Mouse (Mus musculus) heart, embryonic 13.5 days (tissue): Measurements from ENCODE around the gene Doc2g. TPM values are rescaled to one million over a fixed set of nuclear protein-coding genes. Genes with fewer than 3 reads are reported as not detected.
"Not testable (repeated sequence)": the region's sequence is repeated elsewhere in the genome, so short reads cannot be mapped to it uniquely, and the experiment has no call there.

Source experiments
- ATAC-seq: fragments of 200-750 bp; cut with Nextera tagmentation; 2 replicates; pipeline ENCODE4 v1.8.0; 2017; ENCODE audit warnings: moderate TSS enrichment; ENCODE audit not compliant: insufficient number of reproducible peaks, low FRiP score, low TSS enrichment; ENCODE audit errors: extremely low read depth
- H3K27ac ChIP-seq: fragments of 300-500 bp; sonication (generic); replicated peaks from 2 replicates; pipeline ENCODE4 v1.5.1; 2015; ENCODE audit warnings: moderate library complexity, mild to moderate bottlenecking, inconsistent platforms
- H3K27me3 ChIP-seq: fragments of 300-500 bp; sonication (generic); replicated peaks from 2 replicates; pipeline ENCODE4 v1.6.1; 2015; ENCODE audit warnings: mild to moderate bottlenecking, inconsistent platforms
- H3K36me3 ChIP-seq: fragments of 300-500 bp; sonication (generic); 2 replicates; pipeline ENCODE4 v1.6.1; 2015; ENCODE audit warnings: mild to moderate bottlenecking, inconsistent platforms
- H3K4me1 ChIP-seq: fragments of 300-500 bp; sonication (generic); 2 replicates; pipeline ENCODE4 v1.6.1; 2015; ENCODE audit warnings: inconsistent platforms
- H3K4me2 ChIP-seq: fragments of 300-500 bp; sonication (generic); 2 replicates; pipeline ENCODE4 v1.6.1; 2015; ENCODE audit warnings: inconsistent platforms, mild to moderate bottlenecking, moderate library complexity
- H3K4me3 ChIP-seq: fragments of 300-500 bp; sonication (generic); 2 replicates; pipeline ENCODE4 v1.5.1; 2015; ENCODE audit warnings: moderate library complexity, mild to moderate bottlenecking, inconsistent platforms
- H3K9ac ChIP-seq: fragments of 300-500 bp; sonication (generic); 2 replicates; pipeline ENCODE4 v1.6.1; 2015; ENCODE audit warnings: inconsistent platforms, mild to moderate bottlenecking, moderate library complexity
- H3K9me3 ChIP-seq: fragments of 300-500 bp; sonication (generic); 2 replicates; pipeline ENCODE4 v1.6.1; 2016; ENCODE audit warnings: inconsistent platforms
- WGBS: fragments of 180-500 bp; shearing (Covaris S2); methylation state at CpG from one replicate; pipeline ENCODE4 v1.1.7; 2015; ENCODE audit warnings: mixed read lengths; 5-methylcytosine and 5-hydroxymethylcytosine counted together
- polyA plus RNA-seq: library from polyadenylated mRNA; unstranded; fragments of >200 nt; fragmentation: Nextera tagmentation; extraction: Ambion mirVana; gene quantifications from 2 replicates; pipeline ENCODE4 v1.2.1, GENCODE M21; 2015

Doc2g gene
- polyA plus RNA-seq, 1 experiment from 2014 or later: 80.5 TPM

GRCm38 (mm10) chr19:3967258-3967657 lies 35.9 kb upstream of the Doc2g start:
- Histone ChIP-seq H3K36me3 (no peaks in the 10 kb centered on the region), H3K27me3 (peaks cover 17% of the 10 kb centered on the region), H3K4me2 (no peak overlapping the region), H3K27ac (no peak overlapping the region), H3K4me3 (no peak overlapping the region), H3K9ac (no peak overlapping the region), H3K9me3 (no peaks in the 10 kb centered on the region), H3K4me1 (peaks cover 23% of the 10 kb centered on the region)
- WGBS: 34% methylated on average over 3 of the region's 3 CpGs
- ATAC-seq: no peak

GRCm38 (mm10) chr19:3972229-3972628 lies 30.9 kb upstream of the Doc2g start, which contains the start of gene Aldh3b2:
Aldh3b2 (plus strand) TSS chr19:3972328.
- no peak within 1 kb of the TSS for H3K9ac ChIP-seq
- H3K4me3 ChIP-seq: no peak within 1 kb of the TSS
- no peak for ATAC-seq
- 42% methylated on average over 9 of the region's 9 CpGs for WGBS
- peaks cover 15% of the 10 kb centered on the region for H3K4me1 ChIP-seq
- no peak within 1 kb of the TSS for H3K27ac ChIP-seq
- no peaks in the 10 kb centered on the region for H3K9me3 ChIP-seq
- peaks cover 25% of the 10 kb centered on the region for H3K27me3 ChIP-seq
- H3K36me3 ChIP-seq: no peaks in the 10 kb centered on the region
- H3K4me2 ChIP-seq: no peak within 1 kb of the TSS

- H3K4me3 ChIP-seq, H3K36me3 ChIP-seq, H3K4me2 ChIP-seq, H3K27ac ChIP-seq, H3K4me1 ChIP-seq, H3K9ac ChIP-seq, ATAC-seq, H3K9me3 ChIP-seq: not testable (repeated sequence)
- H3K27me3 ChIP-seq: peaks cover 17% of the 10 kb centered on the region
- WGBS: 67% methylated on average over 6 of the region's 6 CpGs
Observed at GRCm38 (mm10) chr19:3974608-3975007, 28.5 kb upstream of the Doc2g start.

GRCm38 (mm10) chr19:3975866-3976265 lies 27.2 kb upstream of the Doc2g start:
- H3K9ac ChIP-seq: no peak overlapping the region
- peaks cover 9% of the 10 kb centered on the region for H3K27me3 ChIP-seq
- H3K36me3 ChIP-seq: no peaks in the 10 kb centered on the region
- no peaks in the 10 kb centered on the region for H3K9me3 ChIP-seq
- no peak for ATAC-seq
- H3K4me2 ChIP-seq: no peak overlapping the region
- 0 out of 2 replicates have a peak, but pooled peaks cover 2% of the 10 kb centered on the region for H3K4me1 ChIP-seq
- H3K27ac ChIP-seq: no peak overlapping the region
- WGBS: 55% methylated on average over 2 of the region's 2 CpGs
- no peak overlapping the region for H3K4me3 ChIP-seq

- no peak overlapping the region for H3K4me3 ChIP-seq
- no peak for ATAC-seq
- no peak overlapping the region for H3K9ac ChIP-seq
- H3K4me2 ChIP-seq: no peak overlapping the region
- 12% methylated on average over 4 of the region's 4 CpGs for WGBS
- H3K27me3 ChIP-seq: peaks cover 11% of the 10 kb centered on the region
- no peaks in the 10 kb centered on the region for H3K9me3 ChIP-seq
- H3K27ac ChIP-seq: no peak overlapping the region
- peaks cover 18% of the 10 kb centered on the region for H3K4me1 ChIP-seq
- no peaks in the 10 kb centered on the region for H3K36me3 ChIP-seq
Observed at GRCm38 (mm10) chr19:3980309-3980708, 22.8 kb upstream of the Doc2g start.

- Histone ChIP-seq H3K36me3 (no peaks in the 10 kb centered on the region), H3K9me3 (no peaks in the 10 kb centered on the region), H3K4me3 (no peak overlapping the region), H3K9ac (no peak overlapping the region), H3K27me3 (peaks cover 7% of the 10 kb centered on the region), H3K27ac (no peak overlapping the region), H3K4me1 (peaks cover 25% of the 10 kb centered on the region), H3K4me2 (no peak overlapping the region)
- WGBS: 63% methylated on average over 9 of the region's 9 CpGs
- ATAC-seq: no peak
Observed at GRCm38 (mm10) chr19:3980917-3981316, 22.2 kb upstream of the Doc2g start.

- H3K27ac ChIP-seq: no peak overlapping the region
- no peak for ATAC-seq
- peaks cover 1% of the 10 kb centered on the region; the same call in 1 of the 2 replicates for H3K36me3 ChIP-seq
- H3K9me3 ChIP-seq: no peaks in the 10 kb centered on the region
- H3K4me3 ChIP-seq: no peak overlapping the region
- peaks cover 7% of the 10 kb centered on the region for H3K27me3 ChIP-seq
- no peak overlapping the region for H3K9ac ChIP-seq
- peaks cover 42% of the 10 kb centered on the region for H3K4me1 ChIP-seq
- 44% methylated on average over 9 of the region's 9 CpGs for WGBS
- no peak overlapping the region for H3K4me2 ChIP-seq
Observed at GRCm38 (mm10) chr19:3983527-3984200, 19.4 kb upstream of the Doc2g start.

- Histone ChIP-seq H3K4me3 (no peak overlapping the region), H3K9me3 (0 out of 2 replicates have a peak, but pooled peaks cover 3% of the 10 kb centered on the region), H3K4me1 (peaks cover 40% of the 10 kb centered on the region), H3K4me2 (no peak overlapping the region), H3K36me3 (peaks cover 4% of the 10 kb centered on the region; the same call in 1 of the 2 replicates), H3K27ac (peak overlapping the region; percentile 60), H3K27me3 (peaks cover 7% of the 10 kb centered on the region; the same call in 1 of the 2 replicates), H3K9ac (peak overlapping the region; percentile 3; the same call in 1 of the 2 replicates)
- 26% methylated on average over 8 of the region's 8 CpGs for WGBS
- 0 out of 2 replicates have a peak, but pooled peaks have one; percentile 8 for ATAC-seq
Observed at GRCm38 (mm10) chr19:3985261-3985681, 17.8 kb upstream of the Doc2g start.

- Histone ChIP-seq H3K36me3 (peaks cover 4% of the 10 kb centered on the region; the same call in 1 of the 2 replicates), H3K27me3 (0 out of 2 replicates have a peak, but pooled peaks cover 1% of the 10 kb centered on the region), H3K4me1 (peaks cover 40% of the 10 kb centered on the region), H3K4me3 (peak within 1 kb of the TSS; percentile 14; the same call in 1 of the 2 replicates), H3K4me2 (peak within 1 kb of the TSS; percentile 53), H3K9ac (peak within 1 kb of the TSS; percentile 74), H3K27ac (peak within 1 kb of the TSS; percentile 60), H3K9me3 (0 out of 2 replicates have a peak, but pooled peaks cover 3% of the 10 kb centered on the region)
- peak; percentile 50; the same call in 1 of the 2 replicates for ATAC-seq
- WGBS: 7% methylated on average over 8 of the region's 8 CpGs
Observed at GRCm38 (mm10) chr19:3986334-3986733, 16.8 kb upstream of the Doc2g start, which contains the start of gene Acy3. Acy3 (plus strand) TSS chr19:3986570.

- Histone ChIP-seq H3K4me2 (no peak overlapping the region), H3K9ac (no peak overlapping the region), H3K36me3 (peaks cover 4% of the 10 kb centered on the region; the same call in 1 of the 2 replicates), H3K4me1 (peaks cover 37% of the 10 kb centered on the region), H3K27me3 (no peaks in the 10 kb centered on the region), H3K9me3 (0 out of 2 replicates have a peak, but pooled peaks cover 3% of the 10 kb centered on the region), H3K27ac (no peak overlapping the region), H3K4me3 (no peak overlapping the region)
- ATAC-seq: no peak
- WGBS: 80% methylated on average over 14 of the region's 14 CpGs
Observed at GRCm38 (mm10) chr19:3988066-3988465, 15.0 kb upstream of the Doc2g start.

GRCm38 (mm10) chr19:3988750-3989149 lies 14.4 kb upstream of the Doc2g start:
- H3K9ac ChIP-seq: no peak overlapping the region
- no peaks in the 10 kb centered on the region; the same call in 1 of the 2 replicates for H3K27me3 ChIP-seq
- ATAC-seq: no peak
- H3K27ac ChIP-seq: no peak overlapping the region
- 0 out of 2 replicates have a peak, but pooled peaks cover 3% of the 10 kb centered on the region for H3K9me3 ChIP-seq
- no peak overlapping the region for H3K4me2 ChIP-seq
- WGBS: 87% methylated on average over 4 of the region's 4 CpGs
- H3K4me3 ChIP-seq: no peak overlapping the region
- peaks cover 4% of the 10 kb centered on the region; the same call in 1 of the 2 replicates for H3K36me3 ChIP-seq
- peaks cover 31% of the 10 kb centered on the region for H3K4me1 ChIP-seq
